Mouse (Mus musculus) lung, postnatal 4 days (tissue): ENCODE results near the gene Zfp184.

Experiments
- DNase-seq, 2 experiments: peaks; one replicate each; pipeline ENCODE4 v3.0.0; 2021

Gene Zfp184

DNA sequence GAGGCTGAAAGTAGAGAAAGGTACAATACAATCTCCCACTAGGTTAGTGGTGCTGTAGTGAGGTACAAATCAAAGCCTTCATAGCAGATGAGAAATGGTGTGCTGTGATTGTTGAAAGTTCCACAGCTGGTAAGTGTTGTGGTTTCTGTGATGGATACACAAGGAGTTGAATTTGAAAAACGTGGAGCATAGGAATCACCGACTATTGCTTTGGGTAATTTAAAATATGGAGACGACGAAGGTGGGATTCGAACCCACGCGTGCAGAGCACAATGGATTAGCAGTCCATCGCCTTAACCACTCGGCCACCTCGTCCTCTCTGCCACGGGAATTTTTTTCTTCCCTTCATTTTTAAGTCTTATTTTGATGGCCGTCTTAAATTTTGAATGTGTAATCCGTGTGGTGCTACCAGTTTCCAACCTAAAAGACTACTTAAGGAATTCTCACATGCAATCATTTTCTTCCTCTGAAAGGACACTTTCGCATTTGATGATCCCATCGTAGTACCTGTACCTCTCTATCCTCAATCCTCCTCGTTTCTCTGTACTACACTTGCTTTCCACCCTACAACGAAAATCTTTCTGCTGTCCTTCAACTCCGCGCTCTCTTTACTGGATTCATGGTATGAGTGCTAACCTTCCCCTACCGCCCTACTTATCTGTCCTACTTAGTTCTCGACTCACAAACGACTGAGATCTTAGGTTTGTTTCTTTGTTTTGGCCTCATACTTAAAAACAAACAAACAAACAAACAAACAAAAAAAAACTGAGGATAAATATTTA, 49.3 kb downstream of the Zfp184 start:
- DNase-seq: peak in 1 of 2 experiments; percentile 35

- DNase-seq: no peak
Observed at GRCm38 (mm10) chr13:21994896-21995295, 50.0 kb downstream of the Zfp184 start.

DNA sequence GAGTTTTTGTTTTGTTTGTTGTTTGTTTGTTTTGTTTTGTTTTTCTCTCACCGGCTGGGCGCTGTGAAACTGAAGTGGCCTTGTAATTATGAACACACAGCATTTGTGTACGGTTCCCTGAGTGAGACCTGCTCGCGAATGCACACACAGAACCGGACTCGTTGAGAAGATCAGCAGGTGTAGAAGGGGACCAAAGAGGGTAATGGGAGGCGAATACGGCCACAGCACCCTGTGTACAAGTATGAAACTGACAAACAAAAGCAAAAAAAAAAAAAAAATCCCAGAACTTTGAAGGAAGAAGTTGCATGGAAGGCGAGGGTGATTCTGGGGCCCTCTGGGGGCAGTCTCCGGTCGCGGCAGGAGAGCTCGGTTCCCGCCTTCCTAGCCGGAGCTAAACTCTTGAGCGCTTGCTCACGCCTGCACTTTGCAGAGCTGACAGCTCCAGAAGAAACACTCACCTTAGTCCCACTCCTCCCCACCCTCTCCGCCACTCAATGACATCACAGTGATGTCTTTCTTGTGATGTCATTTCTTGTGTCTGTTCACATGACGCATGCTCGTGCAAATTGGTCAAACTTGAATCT, 50.5 kb downstream of the Zfp184 start:
- DNase-seq: peak; percentile 49 to 51

GRCm38 (mm10) chr13:21996101-21996839, 51.4 kb downstream of the Zfp184 start:
- peak in 1 of 2 experiments; percentile 29 for DNase-seq

GRCm38 (mm10) chr13:21996840-21997185, 51.9 kb downstream of the Zfp184 start:
- DNase-seq: no peak

DNA sequence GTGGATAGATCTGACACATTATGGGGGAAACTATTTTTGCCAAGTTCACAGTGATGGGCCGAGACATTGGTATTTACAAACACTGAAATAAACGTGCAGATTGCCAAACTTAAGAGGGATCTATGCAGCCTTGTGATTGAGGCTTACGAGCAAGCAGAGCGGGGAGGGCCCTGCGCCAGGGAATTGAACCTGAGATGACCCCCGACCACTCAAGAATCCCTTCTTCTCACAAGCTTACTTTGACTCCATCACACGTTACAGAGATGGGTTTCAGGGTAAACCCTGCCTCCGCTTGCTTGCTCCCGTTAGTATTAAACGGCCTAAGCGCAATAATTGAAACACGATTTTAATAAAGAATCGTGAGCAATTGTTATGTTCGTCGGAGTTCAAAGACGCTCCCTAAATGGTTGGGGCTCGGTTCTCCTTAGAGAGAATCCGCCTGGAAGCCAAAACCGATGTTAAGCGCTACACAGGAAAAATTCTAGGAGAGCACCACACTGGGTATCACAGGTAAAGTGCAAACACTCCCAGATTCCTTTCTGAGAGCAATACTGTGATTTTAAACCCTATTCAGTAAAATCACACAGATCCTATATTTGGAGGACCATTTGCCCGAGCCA, 52.4 kb downstream of the Zfp184 start:
- no peak for DNase-seq

DNA sequence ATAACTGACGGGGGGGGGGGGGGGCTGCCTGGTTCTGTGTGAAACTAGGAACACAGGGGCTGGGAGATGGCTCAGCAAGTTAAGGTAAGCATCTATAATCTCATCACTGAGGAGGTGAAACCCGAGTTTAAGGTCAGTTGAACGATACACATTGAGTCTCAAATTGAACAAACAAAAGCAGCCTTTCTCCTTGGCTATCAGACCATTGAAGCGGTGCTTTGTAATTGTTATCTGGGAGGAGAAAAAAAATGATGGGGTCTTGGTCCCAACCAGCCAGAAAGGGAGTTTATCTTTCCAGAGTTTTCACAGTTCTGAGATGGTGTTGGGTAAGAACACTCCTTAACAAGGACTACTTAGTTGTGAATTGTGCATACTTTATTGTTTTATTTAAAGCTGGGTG, 52.9 kb downstream of the Zfp184 start:
- DNase-seq: no peak

DNA sequence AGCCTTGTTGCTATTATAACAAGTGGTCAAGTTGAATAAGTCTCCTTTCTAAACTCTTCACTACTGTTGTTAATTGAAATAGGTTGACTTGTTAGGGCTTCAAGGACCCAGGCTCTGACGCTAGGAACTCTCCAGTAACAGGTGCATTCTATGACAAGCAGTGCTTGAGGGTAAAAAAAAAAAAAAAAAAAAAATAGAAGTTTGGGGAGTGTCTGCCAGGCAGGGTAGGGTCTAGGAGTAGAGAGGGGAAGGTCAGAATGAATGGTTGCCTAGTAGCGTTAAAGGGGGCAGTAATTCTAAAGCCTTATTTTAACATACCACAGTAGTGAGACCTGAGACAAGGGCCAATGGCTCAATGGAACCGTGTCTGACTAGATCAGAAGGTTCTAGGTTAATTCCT, 53.5 kb downstream of the Zfp184 start:
- DNase-seq: no peak

GRCm38 (mm10) chr13:21999147-21999546, 54.3 kb downstream of the Zfp184 start:
- no peak for DNase-seq

GRCm38 (mm10) chr13:22001346-22001745, 56.5 kb downstream of the Zfp184 start:
- DNase-seq: no peak

DNA sequence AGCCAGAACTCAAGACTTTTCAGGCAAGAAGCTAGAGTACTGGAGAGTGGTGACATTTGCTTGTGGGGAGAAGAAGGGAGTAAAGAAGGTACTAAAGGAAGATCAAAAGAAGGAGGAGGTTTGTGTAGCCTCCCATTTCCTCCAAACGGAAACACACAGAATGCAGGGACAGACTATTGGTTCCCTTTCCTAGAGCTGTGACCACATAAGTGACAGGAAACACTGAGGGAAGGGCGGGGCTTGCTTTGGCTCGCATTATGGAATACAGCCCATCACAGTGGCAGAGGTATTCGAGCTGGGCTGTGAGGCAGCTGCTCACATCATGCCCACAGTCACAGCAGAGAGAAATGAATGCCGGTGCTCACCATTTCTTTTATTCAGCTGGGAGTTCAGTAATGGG, 56.9 kb downstream of the Zfp184 start:
- peak in 1 of 2 experiments; percentile 37 for DNase-seq

GRCm38 (mm10) chr13:22005605-22006333, 60.9 kb downstream of the Zfp184 start:
- DNase-seq: peak; percentile 64 to 68

GRCm38 (mm10) chr13:22006334-22007120, 61.6 kb downstream of the Zfp184 start:
- DNase-seq: peak; percentile 41 to 68

DNA sequence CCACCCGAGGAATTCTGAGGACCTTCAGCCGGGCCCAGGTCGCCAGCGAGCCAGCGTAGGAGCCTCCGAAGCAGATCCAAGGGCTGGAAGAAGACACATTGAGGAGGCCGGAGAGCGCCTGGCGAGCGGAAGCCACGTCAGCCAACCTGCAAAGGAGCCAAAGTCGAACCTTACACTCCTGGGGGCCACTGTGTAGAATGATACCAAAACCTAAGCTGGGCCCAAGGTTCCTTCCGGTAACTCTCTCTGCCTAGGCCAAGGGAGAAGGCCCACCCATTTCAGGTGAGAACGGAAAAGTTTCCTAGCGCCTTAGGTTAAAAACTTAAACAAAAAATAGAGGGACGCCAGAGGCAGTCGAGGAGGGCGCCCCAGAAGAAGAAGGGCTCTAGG, 62.2 kb downstream of the Zfp184 start:
- DNase-seq: no peak

DNA sequence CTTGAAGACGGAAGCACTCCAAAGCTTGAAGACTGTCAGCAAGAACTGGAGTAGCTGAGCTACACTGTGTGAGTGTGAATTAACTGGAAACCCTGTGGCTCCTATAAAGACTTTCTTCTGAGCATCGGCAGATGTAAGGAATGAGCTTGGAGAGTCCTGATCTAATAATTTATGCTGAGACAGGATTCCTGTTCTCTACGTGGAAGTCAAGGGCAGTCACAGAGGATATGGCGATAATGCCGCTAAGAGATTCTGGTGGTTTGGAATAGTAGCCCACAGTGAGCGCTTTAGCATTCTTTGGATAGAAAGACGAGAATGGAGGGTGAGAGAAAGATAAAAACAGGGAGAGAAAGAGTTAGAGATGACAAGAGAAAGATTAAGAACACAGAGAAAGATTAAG, 63.0 kb downstream of the Zfp184 start:
- DNase-seq: no peak

GRCm38 (mm10) chr13:22008707-22009106, 63.8 kb downstream of the Zfp184 start:
- no peak for DNase-seq

GRCm38 (mm10) chr13:22009642-22010041, 64.7 kb downstream of the Zfp184 start, which contains the start of gene Prss16:
Gene Prss16 (minus strand): TSS chr13:22009742.
- DNase-seq: no peak
